Mouse (Mus musculus) large intestine, adult 2 months (tissue): ENCODE results near the gene Snta1. TPM values are rescaled to one million over a fixed set of nuclear protein-coding genes. Genes with fewer than 3 reads are reported as not detected.

Source experiments
- DNase-seq: peaks from one replicate; pipeline ENCODE4 v3.0.0-alpha.2; 2012; ENCODE audit warnings: low read depth, low spot score
- WGBS: fragments of 180-500 bp; shearing (Covaris S2); methylation state at CpG from one replicate; pipeline ENCODE4 v1.1.7; 2018; 5-methylcytosine and 5-hydroxymethylcytosine counted together
- polyA plus RNA-seq: library from polyadenylated mRNA; depleted of rRNA; stranded (reverse); fragments of >200 nt; gene quantifications from 2 replicates; pipeline ENCODE4 v1.2.3, GENCODE M21; 2012; rRNA removed

Gene Snta1
- polyA plus RNA-seq, result 9.9 and 13.8 TPM in 2 replicates

- WGBS, result 2% methylated on average over 84 of the region's 84 CpGs
- DNase-seq, result no peak
These were observed at the start of gene Snta1 for GRCm38 (mm10) chr2:154407643-154408445. TSS of gene Snta1 (minus strand) at chr2:154408099.

GRCm38 (mm10) chr2:154456621-154457020 lies 48.7 kb upstream of the Snta1 start:
- no peak for DNase-seq

- no peak for DNase-seq
- 28% methylated on average over 5 of the region's 5 CpGs for WGBS
These were observed 47.9 kb upstream of the Snta1 start for GRCm38 (mm10) chr2:154455776-154456175.

GRCm38 (mm10) chr2:154454605-154455004 lies 46.7 kb upstream of the Snta1 start:
- WGBS, result 84% methylated on average over 3 of the region's 3 CpGs
- no peak for DNase-seq

- WGBS, result 73% methylated on average over 1 of the region's 1 CpGs
- DNase-seq, result no peak
These were observed 46.2 kb upstream of the Snta1 start for GRCm38 (mm10) chr2:154454099-154454498.

GRCm38 (mm10) chr2:154452951-154453350 lies 45.1 kb upstream of the Snta1 start:
- 89% methylated on average over 2 of the region's 2 CpGs for WGBS
- DNase-seq, result no peak

- no peak for DNase-seq
These were observed 40.7 kb upstream of the Snta1 start for GRCm38 (mm10) chr2:154448633-154449032.

GRCm38 (mm10) chr2:154447821-154448220 lies 39.9 kb upstream of the Snta1 start:
- DNase-seq, result no peak
- 96% methylated on average over 8 of the region's 8 CpGs for WGBS

GRCm38 (mm10) chr2:154440453-154440852 lies 32.6 kb upstream of the Snta1 start:
- DNase-seq, result no peak

- WGBS, result 6% methylated on average over 7 of the region's 7 CpGs
- DNase-seq, result no peak
These were observed 29.3 kb upstream of the Snta1 start for GRCm38 (mm10) chr2:154437191-154437527.

- DNase-seq, result no peak
- under 1% methylated on average over 70 of the region's 70 CpGs for WGBS
These were observed 28.7 kb upstream of the Snta1 start, which contains the start of gene Cbfa2t2 for GRCm38 (mm10) chr2:154436458-154437190. TSS of gene Cbfa2t2 (plus strand) at chr2:154436481.

- under 1% methylated on average over 44 of the region's 44 CpGs for WGBS
- peak; percentile 88 for DNase-seq
These were observed 28.2 kb upstream of the Snta1 start for GRCm38 (mm10) chr2:154436076-154436457.

- DNase-seq, result no peak
- WGBS, result 84% methylated on average over 7 of the region's 7 CpGs
These were observed 26.8 kb upstream of the Snta1 start for GRCm38 (mm10) chr2:154434690-154435089.

GRCm38 (mm10) chr2:154433391-154433790 lies 25.5 kb upstream of the Snta1 start:
- WGBS, result 46% methylated on average over 3 of the region's 3 CpGs
- no peak for DNase-seq

- 57% methylated on average over 2 of the region's 2 CpGs for WGBS
- no peak for DNase-seq
These were observed 24.8 kb upstream of the Snta1 start for GRCm38 (mm10) chr2:154432696-154433095.

- DNase-seq, result no peak
- WGBS, result 91% methylated on average over 2 of the region's 2 CpGs
These were observed 22.7 kb upstream of the Snta1 start for GRCm38 (mm10) chr2:154430566-154430965.

- WGBS, result 13% methylated on average over 17 of the region's 17 CpGs
- DNase-seq, result no peak
These were observed 20.0 kb upstream of the Snta1 start for GRCm38 (mm10) chr2:154427853-154428360.

- WGBS, result 52% methylated on average over 11 of the region's 11 CpGs
- no peak for DNase-seq
These were observed 19.3 kb upstream of the Snta1 start for GRCm38 (mm10) chr2:154426905-154427852.

- no peak for DNase-seq
- WGBS, result 59% methylated on average over 25 of the region's 25 CpGs
These were observed 18.4 kb upstream of the Snta1 start for GRCm38 (mm10) chr2:154426188-154426904.
